12 mouse cellular contexts compared by ENCODE assay signal in genomic region chr6:114954496-114954895, GRCm38 (mm10).
"Had no signal": no experiment of that assay in that cellular context is flagged by ENCODE, and none has a peak within 500 bp of the region (broad histone marks: within the 10 kb centered on the region; RNA-seq: fewer than 3 reads in every experiment).

No protein-coding gene starts in this region.

- DNase-seq: liver, postnatal 0 days; lung, adult 2 months; lung, postnatal 14 days; lung, postnatal 36 days; retina, postnatal 1 day; right cerebral cortex, adult 18-20 months; right cerebral cortex, postnatal 25 days; right cerebral cortex, postnatal 4 days; spleen, adult 18-20 months; thymus, adult 2 months; thymus, postnatal 25 days; thymus, postnatal 4 days had no signal
